Mouse (Mus musculus) neural tube, embryonic 14.5 days (tissue): ENCODE measurements around the gene Dusp13. TPM values are rescaled to one million over a fixed set of nuclear protein-coding genes. Genes with fewer than 3 reads are reported as not detected.

ENCODE experiments used
- ATAC-seq: fragments of 200-750 bp; cut with Nextera tagmentation; 2 replicates; pipeline ENCODE4 v1.8.0; 2017; ENCODE audit warnings: low read depth, mild to moderate bottlenecking, moderate TSS enrichment, moderate library complexity
- H3K27ac ChIP-seq: fragments of 300-500 bp; sonication (generic); 2 replicates; pipeline ENCODE4 v1.5.1; 2014; ENCODE audit warnings: low read depth, mild to moderate bottlenecking, control low read depth, low read length, moderate library complexity, mixed read lengths
- H3K27me3 ChIP-seq: fragments of 300-500 bp; sonication (generic); 2 replicates; pipeline ENCODE4 v1.6.1; 2014; ENCODE audit warnings: low read length; ENCODE audit not compliant: control insufficient read depth, insufficient read depth
- H3K36me3 ChIP-seq: fragments of 300-500 bp; sonication (generic); 2 replicates; pipeline ENCODE4 v1.6.1; 2014; ENCODE audit warnings: low read length, mixed read lengths; ENCODE audit not compliant: control insufficient read depth, insufficient read depth
- H3K4me1 ChIP-seq: fragments of 300-500 bp; sonication (generic); 2 replicates; pipeline ENCODE4 v1.6.1; 2014; ENCODE audit warnings: low read length; ENCODE audit not compliant: control insufficient read depth, insufficient read depth
- H3K4me2 ChIP-seq: fragments of 300-500 bp; sonication (generic); 2 replicates; pipeline ENCODE4 v1.6.1; 2014; ENCODE audit warnings: mild to moderate bottlenecking, low read depth, low read length, control low read depth
- H3K4me3 ChIP-seq: fragments of 300-500 bp; sonication (generic); 2 replicates; pipeline ENCODE4 v1.5.1; 2014; ENCODE audit warnings: low read depth, low read length, control low read depth, mixed read lengths
- H3K9ac ChIP-seq: fragments of 300-500 bp; sonication (generic); replicated peaks from 2 replicates; pipeline ENCODE4 v1.6.1; 2014; ENCODE audit warnings: low read depth, mild to moderate bottlenecking, control low read depth, low read length, mixed read lengths
- H3K9me3 ChIP-seq: fragments of 300-500 bp; sonication (generic); 2 replicates; pipeline ENCODE4 v1.6.1; 2016; ENCODE audit warnings: low read length; ENCODE audit not compliant: control insufficient read depth
- WGBS: fragments of 180-500 bp; shearing (Covaris S2); extraction: QIAGEN DNeasy Blood & Tissue Kit; methylation state at CpG from one replicate; pipeline ENCODE4 v1.1.7; 2014; 5-methylcytosine and 5-hydroxymethylcytosine counted together
- polyA plus RNA-seq: library from polyadenylated mRNA; unstranded; fragments of >200 nt; fragmentation: Nextera tagmentation; extraction: Ambion mirVana; gene quantifications from 2 replicates; pipeline ENCODE4 v1.2.1, GENCODE M21; 2014

Gene Dusp13
- polyA plus RNA-seq, 1 experiment from 2014 or later = not detected

- ATAC-seq = peak; percentile 88
Observed at GRCm38 (mm10) chr14:21741786-21742185, 9.2 kb downstream of the Dusp13 start.

GRCm38 (mm10) chr14:21741314-21741713 lies 9.7 kb downstream of the Dusp13 start:
- Histone ChIP-seq H3K27me3 (no peaks in the 10 kb centered on the region), H3K4me1 (no peaks in the 10 kb centered on the region), H3K36me3 (no peaks in the 10 kb centered on the region), H3K9me3 (no peaks in the 10 kb centered on the region), H3K9ac (no peak overlapping the region), H3K4me2 (no peak overlapping the region), H3K27ac (no peak overlapping the region), H3K4me3 (no peak overlapping the region)
- WGBS = 98% methylated on average over 3 of the region's 3 CpGs
- no peak for ATAC-seq

More at GRCm38 (mm10) chr14:21741786-21742185, 9.2 kb downstream of the Dusp13 start:
- Histone ChIP-seq H3K9me3 (no peaks in the 10 kb centered on the region), H3K4me2 (no peak overlapping the region), H3K27ac (no peak overlapping the region), H3K4me1 (no peaks in the 10 kb centered on the region), H3K4me3 (no peak overlapping the region), H3K9ac (no peak overlapping the region), H3K27me3 (no peaks in the 10 kb centered on the region), H3K36me3 (no peaks in the 10 kb centered on the region)
- WGBS = 12% methylated on average over 4 of the region's 4 CpGs

GRCm38 (mm10) chr14:21740345-21740744 lies 10.6 kb downstream of the Dusp13 start:
- Histone ChIP-seq H3K9ac (no peak overlapping the region), H3K4me3 (no peak overlapping the region), H3K4me2 (no peak overlapping the region), H3K27ac (no peak overlapping the region), H3K9me3 (no peaks in the 10 kb centered on the region), H3K4me1 (no peaks in the 10 kb centered on the region), H3K27me3 (no peaks in the 10 kb centered on the region), H3K36me3 (no peaks in the 10 kb centered on the region)
- no peak for ATAC-seq
- WGBS = 90% methylated on average over 7 of the region's 7 CpGs

- 93% methylated on average over 15 of the region's 15 CpGs for WGBS
- Histone ChIP-seq H3K27me3 (no peaks in the 10 kb centered on the region), H3K9ac (no peak overlapping the region), H3K4me3 (no peak overlapping the region), H3K36me3 (no peaks in the 10 kb centered on the region), H3K4me2 (no peak overlapping the region), H3K27ac (no peak overlapping the region), H3K9me3 (no peaks in the 10 kb centered on the region), H3K4me1 (no peaks in the 10 kb centered on the region)
- no peak for ATAC-seq
Observed at GRCm38 (mm10) chr14:21733131-21733905, 17.7 kb downstream of the Dusp13 start.

GRCm38 (mm10) chr14:21729936-21730335 lies 21.0 kb downstream of the Dusp13 start:
- no peaks in the 10 kb centered on the region for H3K27me3 ChIP-seq
- no peaks in the 10 kb centered on the region for H3K36me3 ChIP-seq
- no peaks in the 10 kb centered on the region for H3K9me3 ChIP-seq
- 90% methylated on average over 4 of the region's 4 CpGs for WGBS
- ATAC-seq = no peak
- no peak overlapping the region for H3K4me2 ChIP-seq
- H3K4me1 ChIP-seq = no peaks in the 10 kb centered on the region
- H3K27ac ChIP-seq = no peak overlapping the region
- H3K4me3 ChIP-seq = no peak overlapping the region
- no peak overlapping the region for H3K9ac ChIP-seq

- no peaks in the 10 kb centered on the region for H3K9me3 ChIP-seq
- no peak overlapping the region for H3K4me2 ChIP-seq
- no peaks in the 10 kb centered on the region for H3K27me3 ChIP-seq
- no peak overlapping the region for H3K4me3 ChIP-seq
- no peaks in the 10 kb centered on the region for H3K4me1 ChIP-seq
- WGBS = 92% methylated on average over 6 of the region's 6 CpGs
- H3K36me3 ChIP-seq = no peaks in the 10 kb centered on the region
- no peak overlapping the region for H3K27ac ChIP-seq
- H3K9ac ChIP-seq = no peak overlapping the region
- no peak for ATAC-seq
Observed at GRCm38 (mm10) chr14:21729031-21729732, 21.8 kb downstream of the Dusp13 start.

DNA sequence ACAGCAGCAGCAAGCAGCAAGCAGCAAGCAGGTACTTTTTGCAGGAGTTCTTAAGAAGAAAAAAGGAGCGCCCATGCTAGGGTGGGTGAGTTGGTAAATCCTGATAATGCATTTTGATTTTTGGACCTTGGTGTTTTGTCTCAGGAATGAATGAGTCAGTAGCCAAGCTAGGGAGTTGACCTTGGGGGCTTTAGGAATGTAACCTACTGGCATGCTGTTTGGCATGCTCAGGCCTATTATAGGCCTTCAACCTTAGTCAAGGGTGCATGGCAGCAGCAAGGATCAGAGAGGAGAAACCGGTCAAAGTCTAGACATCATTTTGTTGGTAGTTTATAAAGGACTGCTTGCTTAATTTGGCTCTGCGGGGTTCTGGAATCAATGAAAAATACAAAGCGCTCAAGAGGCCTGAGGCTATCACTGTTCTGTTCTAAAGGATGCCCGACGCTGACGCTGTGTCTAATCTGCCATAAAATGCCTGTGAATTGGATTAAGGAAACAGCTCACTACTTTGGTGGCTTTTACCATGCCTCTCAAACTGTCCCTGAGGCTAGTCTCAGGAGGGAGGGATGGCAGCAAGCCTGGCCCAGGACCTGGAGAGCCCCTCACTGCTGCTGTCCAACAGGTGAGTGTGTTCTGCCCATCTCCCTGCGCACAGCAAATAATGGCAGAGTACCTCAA lies 28.8 kb downstream of the Dusp13 start:
- Histone ChIP-seq H3K4me3 (no peak overlapping the region), H3K27me3 (no peaks in the 10 kb centered on the region), H3K4me2 (no peak overlapping the region), H3K36me3 (no peaks in the 10 kb centered on the region), H3K4me1 (no peaks in the 10 kb centered on the region), H3K27ac (no peak overlapping the region), H3K9me3 (no peaks in the 10 kb centered on the region), H3K9ac (no peak overlapping the region)
- WGBS = 57% methylated on average over 8 of the region's 8 CpGs
- no peak for ATAC-seq

GRCm38 (mm10) chr14:21720430-21721205 lies 30.4 kb downstream of the Dusp13 start:
- ATAC-seq = no peak
- no peak overlapping the region for H3K27ac ChIP-seq
- no peaks in the 10 kb centered on the region for H3K36me3 ChIP-seq
- no peaks in the 10 kb centered on the region for H3K27me3 ChIP-seq
- no peaks in the 10 kb centered on the region for H3K4me1 ChIP-seq
- no peak overlapping the region for H3K4me2 ChIP-seq
- H3K9ac ChIP-seq = no peak overlapping the region
- no peaks in the 10 kb centered on the region for H3K9me3 ChIP-seq
- no peak overlapping the region for H3K4me3 ChIP-seq
- 84% methylated on average over 4 of the region's 4 CpGs for WGBS
